Mouse (Mus musculus) ES-Bruce4 (cell line): ENCODE measurements around the gene Ephb3. TPM values are rescaled to one million over a fixed set of nuclear protein-coding genes. Genes with fewer than 3 reads are reported as not detected.

Experiments
- H3K27ac ChIP-seq: 2 replicates; pipeline ENCODE4 v1.5.1; 2012; ENCODE audit warnings: low read length, inconsistent platforms; ENCODE audit not compliant: insufficient read depth
- H3K27me3 ChIP-seq: 2 replicates; pipeline ENCODE4 v1.6.1; 2012; ENCODE audit warnings: mild to moderate bottlenecking, low read length, inconsistent platforms; ENCODE audit not compliant: control insufficient read depth, poor library complexity, insufficient read depth, severe bottlenecking
- H3K36me3 ChIP-seq: 2 replicates; pipeline ENCODE4 v1.6.1; 2012; ENCODE audit warnings: inconsistent platforms, mild to moderate bottlenecking, low read length, moderate library complexity; ENCODE audit not compliant: control insufficient read depth, poor library complexity, insufficient read depth, severe bottlenecking
- H3K4me1 ChIP-seq: one replicate; pipeline ENCODE4 v1.8.1; 2011; ENCODE audit warnings: low read length; ENCODE audit not compliant: control insufficient read depth, insufficient read depth
- H3K4me3 ChIP-seq: 2 replicates; pipeline ENCODE4 v1.5.1; 2011; ENCODE audit warnings: low read depth, mild to moderate bottlenecking, low read length
- H3K9ac ChIP-seq: 2 replicates; pipeline ENCODE4 v1.6.1; 2012; ENCODE audit warnings: low read depth, mild to moderate bottlenecking, inconsistent platforms; ENCODE audit not compliant: poor library complexity, severe bottlenecking
- H3K9me3 ChIP-seq: replicated peaks from 2 replicates; pipeline ENCODE4 v1.6.1; 2012; ENCODE audit warnings: mild to moderate bottlenecking, low read length, inconsistent platforms; ENCODE audit not compliant: control insufficient read depth, poor library complexity, insufficient read depth, severe bottlenecking
- CTCF ChIP-seq: IDR thresholded peaks from one replicate; pipeline ENCODE4 v1.8.1; 2011; ENCODE audit warnings: low read depth, low read length
- EP300 ChIP-seq: IDR thresholded peaks from 2 replicates; pipeline ENCODE4 v1.6.1; 2011; ENCODE audit warnings: low read depth, low read length; ENCODE audit not compliant: insufficient read depth
- POLR2A ChIP-seq: IDR thresholded peaks from one replicate; pipeline ENCODE4 v1.8.1; 2011; ENCODE audit warnings: low read length; ENCODE audit not compliant: insufficient read depth
- polyA plus RNA-seq: library from polyadenylated mRNA; stranded (reverse); fragments of >200 nt; gene quantifications from 2 replicates; pipeline ENCODE4 v1.2.4, GENCODE M21; 2011; ENCODE audit warnings: low read depth; ENCODE audit not compliant: missing spikeins, insufficient read depth, insufficient read length

Gene Ephb3
- polyA plus RNA-seq, 1 experiment: 26.3 TPM

DNA sequence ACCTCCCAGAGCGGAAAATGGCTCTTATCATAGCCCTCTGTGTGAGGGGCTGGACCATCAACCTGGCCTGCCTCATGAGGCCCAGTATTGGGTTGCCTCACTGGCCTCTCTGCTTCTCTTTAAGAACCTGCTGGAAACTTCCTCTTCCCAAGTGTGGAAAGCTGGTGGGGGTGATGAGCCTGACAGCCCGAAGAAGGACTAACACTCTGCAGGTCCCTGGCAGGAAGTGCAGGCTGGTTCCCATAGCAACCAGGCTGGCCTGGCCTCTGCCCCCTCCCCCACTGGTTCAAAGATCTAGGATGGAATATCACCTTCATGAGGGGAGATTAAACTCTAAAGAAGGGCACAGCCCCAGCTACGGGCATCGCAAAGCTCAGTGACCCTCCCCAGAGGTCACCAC, 11.5 kb downstream of the Ephb3 start:
- H3K27ac ChIP-seq: no peak overlapping the region
- H3K4me3 ChIP-seq: no peak overlapping the region
- H3K36me3 ChIP-seq: peaks cover 39% of the 10 kb centered on the region
- H3K27me3 ChIP-seq: no peaks in the 10 kb centered on the region
- no peak overlapping the region for H3K9ac ChIP-seq
- no peaks in the 10 kb centered on the region for H3K9me3 ChIP-seq
- peaks cover 5% of the 10 kb centered on the region for H3K4me1 ChIP-seq
- TF ChIP-seq EP300: no peak
- TF ChIP-seq POLR2A: no peak
- TF ChIP-seq CTCF: no peak

DNA sequence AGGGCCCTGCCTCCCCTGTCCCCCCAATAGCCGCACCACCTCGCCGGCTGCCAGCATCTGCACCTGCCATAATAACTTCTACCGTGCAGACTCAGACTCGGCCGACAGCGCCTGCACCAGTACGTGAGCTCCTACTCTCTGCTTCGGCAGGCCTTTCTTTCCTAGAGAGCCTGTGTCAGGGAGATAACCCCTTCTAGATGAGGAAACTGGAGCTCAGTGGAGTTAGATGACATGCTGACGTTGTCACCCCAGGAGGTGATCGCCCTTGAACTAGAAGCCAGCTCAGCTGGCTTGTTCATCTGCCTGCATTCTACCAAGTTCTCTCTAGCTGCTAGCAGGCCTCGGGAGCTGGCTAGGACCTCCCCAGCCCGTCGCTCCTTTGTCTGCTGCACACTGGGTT, 12.7 kb downstream of the Ephb3 start:
- no peak overlapping the region for H3K9ac ChIP-seq
- H3K4me1 ChIP-seq: no peaks in the 10 kb centered on the region
- H3K4me3 ChIP-seq: no peak overlapping the region
- peaks cover 50% of the 10 kb centered on the region for H3K36me3 ChIP-seq
- no peaks in the 10 kb centered on the region for H3K9me3 ChIP-seq
- H3K27me3 ChIP-seq: no peaks in the 10 kb centered on the region
- TF ChIP-seq EP300 (no peak), CTCF (no peak), POLR2A (no peak)
- H3K27ac ChIP-seq: no peak overlapping the region

DNA sequence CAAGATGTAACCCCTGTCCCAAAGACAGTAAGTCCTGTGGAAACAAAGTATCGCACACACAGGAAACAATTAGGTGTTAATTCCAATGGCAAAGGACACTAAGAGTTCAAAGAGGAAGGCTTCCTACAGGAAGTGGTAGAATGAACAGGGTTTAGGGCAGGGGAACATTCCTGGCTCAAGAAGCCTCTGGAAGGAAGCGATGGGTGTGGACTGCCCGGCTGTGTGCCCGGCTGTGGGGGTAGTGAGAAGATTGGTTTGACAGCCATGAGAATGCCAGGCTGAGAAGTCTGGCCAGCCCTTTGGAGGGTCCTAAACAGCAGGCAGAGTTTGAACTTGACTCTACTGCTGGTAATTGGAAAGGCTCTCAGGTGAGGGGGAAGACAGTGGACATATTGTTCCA, 15.1 kb downstream of the Ephb3 start:
- H3K27ac ChIP-seq: no peak overlapping the region
- peaks cover 54% of the 10 kb centered on the region for H3K36me3 ChIP-seq
- H3K4me3 ChIP-seq: no peak overlapping the region
- TF ChIP-seq CTCF (no peak), POLR2A (no peak), EP300 (no peak)
- no peaks in the 10 kb centered on the region for H3K4me1 ChIP-seq
- no peaks in the 10 kb centered on the region for H3K9me3 ChIP-seq
- no peak overlapping the region for H3K9ac ChIP-seq
- no peaks in the 10 kb centered on the region for H3K27me3 ChIP-seq

DNA sequence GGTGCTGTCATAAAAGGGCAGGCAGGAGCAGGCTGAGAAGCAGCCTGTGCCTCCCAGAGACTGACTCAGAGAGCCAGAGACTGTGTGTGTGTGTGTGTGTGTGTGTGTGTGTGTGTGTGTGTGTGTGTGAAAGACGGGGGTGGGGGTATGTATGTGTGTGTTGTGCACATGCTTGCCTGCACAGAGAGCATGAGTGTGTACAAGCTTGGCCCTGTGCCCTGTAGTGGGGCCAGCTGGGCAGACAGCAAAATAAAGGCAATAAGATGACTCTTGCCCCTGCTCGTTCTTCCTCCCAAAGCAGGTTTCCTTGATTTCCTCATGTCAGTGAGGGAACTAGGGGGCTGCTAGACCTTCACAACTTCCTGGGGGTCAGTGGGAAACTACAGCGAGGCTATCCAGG, 18.5 kb downstream of the Ephb3 start:
- Histone ChIP-seq H3K4me3 (no peak overlapping the region), H3K4me1 (peaks cover 2% of the 10 kb centered on the region), H3K27ac (no peak overlapping the region), H3K36me3 (peaks cover 38% of the 10 kb centered on the region), H3K27me3 (no peaks in the 10 kb centered on the region), H3K9me3 (no peaks in the 10 kb centered on the region), H3K9ac (no peak overlapping the region)
- TF ChIP-seq CTCF (no peak), EP300 (no peak), POLR2A (no peak)

DNA sequence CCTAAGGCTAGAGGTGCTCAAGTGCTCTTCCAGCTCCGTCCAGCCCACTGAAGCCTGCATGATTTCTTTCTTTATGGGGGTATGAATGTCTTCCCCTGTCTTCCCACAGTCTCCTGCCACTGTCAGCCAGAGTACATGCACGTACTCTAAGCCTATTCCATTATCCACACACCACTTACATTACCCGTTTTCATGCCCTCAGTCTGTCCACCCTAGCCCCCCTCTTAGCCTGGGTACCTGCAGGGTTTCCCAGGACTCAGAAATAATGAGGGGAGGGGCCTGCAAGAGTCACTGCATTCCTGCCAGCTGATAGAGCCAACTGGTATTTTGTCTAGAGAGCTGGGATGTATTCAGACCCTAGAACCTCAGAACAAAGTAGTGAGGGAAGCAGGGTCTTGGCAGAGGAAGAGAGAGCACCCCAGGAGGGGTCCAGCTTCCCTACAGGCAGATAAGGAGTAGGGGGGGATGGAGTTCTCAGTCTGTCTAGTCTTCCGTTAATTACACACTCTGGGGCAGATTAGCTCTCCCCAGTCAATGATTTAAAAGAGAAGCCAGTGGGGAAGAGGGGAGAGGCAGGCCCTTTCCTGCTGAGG, 20.2 kb downstream of the Ephb3 start:
- H3K9me3 ChIP-seq: no peaks in the 10 kb centered on the region
- H3K27me3 ChIP-seq: no peaks in the 10 kb centered on the region
- TF ChIP-seq EP300 (no peak), CTCF (no peak), POLR2A (no peak)
- H3K9ac ChIP-seq: no peak overlapping the region
- no peak overlapping the region for H3K27ac ChIP-seq
- peaks cover 2% of the 10 kb centered on the region for H3K4me1 ChIP-seq
- peaks cover 23% of the 10 kb centered on the region for H3K36me3 ChIP-seq
- no peak overlapping the region for H3K4me3 ChIP-seq

DNA sequence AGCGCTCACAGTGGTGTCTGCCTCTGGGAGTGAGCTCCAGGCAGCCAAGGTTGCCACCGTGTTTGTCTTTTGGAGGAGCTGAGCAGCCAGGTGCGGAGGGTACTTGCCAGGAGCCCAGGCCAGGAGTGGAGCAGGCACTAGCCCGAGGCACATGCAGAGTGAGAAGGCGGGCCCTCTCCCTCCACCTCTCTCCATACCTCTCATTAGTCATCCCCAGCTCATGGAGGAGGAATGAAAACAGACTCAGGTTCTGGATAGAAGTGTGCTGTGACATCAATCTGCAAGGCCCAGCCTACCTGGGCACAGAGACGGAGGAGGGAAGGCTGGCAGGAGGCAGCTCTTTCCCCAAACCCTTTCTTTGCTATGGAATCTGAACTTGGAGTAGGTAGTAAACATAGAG, 22.1 kb downstream of the Ephb3 start:
- H3K9me3 ChIP-seq: no peaks in the 10 kb centered on the region
- TF ChIP-seq EP300 (no peak), POLR2A (no peak), CTCF (no peak)
- H3K9ac ChIP-seq: no peak overlapping the region
- no peaks in the 10 kb centered on the region for H3K27me3 ChIP-seq
- peaks cover 2% of the 10 kb centered on the region for H3K4me1 ChIP-seq
- H3K36me3 ChIP-seq: peaks cover 13% of the 10 kb centered on the region
- H3K27ac ChIP-seq: no peak overlapping the region
- no peak overlapping the region for H3K4me3 ChIP-seq
